Mouse (Mus musculus) skeletal muscle tissue, adult 2 months (tissue): ENCODE measurements around the gene Sorcs1.

Source experiments
- DNase-seq: peaks from one replicate; pipeline ENCODE4 v3.0.0-alpha.2; 2012; ENCODE audit warnings: low read depth, low spot score

Sorcs1 gene

DNA sequence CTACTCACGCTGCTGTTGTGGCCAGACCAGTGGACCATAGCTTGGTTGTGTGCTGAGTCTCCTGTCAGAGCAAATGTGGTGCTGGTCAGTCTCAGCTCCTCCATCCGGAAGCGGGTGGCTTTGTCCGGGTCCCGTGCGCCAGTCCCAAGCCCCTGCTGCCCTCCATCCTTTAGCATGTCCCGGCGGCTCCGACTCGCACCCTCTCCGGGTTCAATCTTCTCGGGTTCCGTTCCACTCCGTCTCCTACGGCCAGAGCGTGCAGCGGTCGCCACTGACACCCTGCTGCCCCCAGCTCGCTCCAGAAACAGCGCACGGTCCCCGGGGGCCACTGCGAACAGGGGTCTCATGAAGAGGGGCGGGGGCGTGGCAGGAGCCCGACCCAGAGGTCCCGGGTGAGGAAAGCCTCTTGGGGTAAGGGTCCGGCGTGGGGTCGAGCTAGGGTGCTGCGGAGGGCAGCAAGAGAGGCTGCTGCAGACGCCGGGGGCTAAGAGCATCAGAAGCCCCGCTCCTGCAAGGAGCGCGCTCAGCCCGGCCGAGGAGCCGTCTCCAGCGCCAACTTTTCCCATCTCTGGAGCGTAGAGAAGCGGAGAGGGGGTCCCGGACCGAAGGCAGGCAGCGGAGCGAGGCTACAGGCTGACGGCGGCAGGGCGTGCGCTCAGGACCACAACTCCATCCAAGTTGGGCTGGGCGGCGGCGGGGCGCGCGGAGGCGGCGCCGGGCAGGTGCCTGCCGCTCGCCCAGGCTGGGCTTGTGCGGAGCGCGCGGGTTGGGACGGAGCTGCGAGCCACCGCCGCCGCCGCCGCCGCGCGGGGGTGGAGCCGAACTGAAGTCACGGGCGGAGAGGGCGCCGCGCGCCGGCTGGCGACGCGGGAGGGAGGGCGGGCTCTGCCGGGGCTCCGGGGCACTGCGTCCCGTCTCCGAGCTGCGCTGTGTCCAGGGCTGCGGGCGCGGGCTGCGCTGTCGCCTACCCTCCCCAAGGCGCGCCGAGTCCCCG lies at the start of gene Sorcs1:
TSS of gene Sorcs1 (minus strand) at position 744 of the 994 bp plus-strand sequence.
- no peak for DNase-seq

DNA sequence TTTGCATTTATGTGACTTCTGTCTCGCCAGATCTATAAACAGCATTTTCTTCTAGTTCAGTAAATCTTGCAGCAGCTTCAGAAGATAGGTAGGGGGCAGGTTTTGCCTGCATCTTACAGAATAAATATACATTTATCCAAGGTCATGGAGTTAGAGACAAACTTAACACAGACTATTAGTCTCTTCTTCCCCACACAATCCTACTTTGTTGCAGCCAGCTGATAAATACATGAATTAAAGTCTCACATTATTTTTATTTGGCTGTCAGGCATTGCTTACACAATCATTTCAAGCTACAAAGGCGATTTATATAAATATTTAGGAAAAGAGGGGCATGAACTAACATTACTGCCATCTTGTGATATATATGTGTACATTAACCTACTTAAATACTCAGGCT lies 4.8 kb upstream of the Sorcs1 start:
- no peak for DNase-seq

- no peak for DNase-seq
Observed at GRCm38 (mm10) chr19:50678946-50679345, 500 bp upstream of the Sorcs1 start.

GRCm38 (mm10) chr19:50676578-50677524 lies 1.6 kb downstream of the Sorcs1 start:
- DNase-seq = no peak

- no peak for DNase-seq
Observed at GRCm38 (mm10) chr19:50674921-50675320, 3.5 kb downstream of the Sorcs1 start.

- DNase-seq = no peak
Observed at GRCm38 (mm10) chr19:50667516-50667915, 10.9 kb downstream of the Sorcs1 start.

DNA sequence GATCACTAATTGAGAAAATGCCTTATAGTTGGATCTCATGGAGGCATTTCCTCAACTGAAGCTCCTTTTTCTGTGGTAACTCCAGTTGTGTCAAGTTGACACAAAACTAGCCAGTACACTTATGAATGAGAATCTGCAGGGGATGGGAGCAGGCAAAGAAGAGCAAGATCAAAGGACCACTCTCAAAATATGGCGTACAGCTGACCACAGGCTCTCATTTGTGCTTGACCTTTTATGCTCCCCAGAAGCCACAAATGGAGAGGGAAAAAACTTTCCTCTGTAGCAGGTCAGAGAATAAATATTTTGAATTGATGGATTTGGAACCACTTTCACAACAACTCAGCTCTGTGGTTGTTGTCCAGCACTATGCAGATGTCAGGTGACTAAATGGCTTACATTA lies 14.1 kb downstream of the Sorcs1 start:
- DNase-seq = no peak

- no peak for DNase-seq
Observed at GRCm38 (mm10) chr19:50659144-50659543, 19.3 kb downstream of the Sorcs1 start.

GRCm38 (mm10) chr19:50652750-50653149 lies 25.7 kb downstream of the Sorcs1 start:
- DNase-seq = no peak

GRCm38 (mm10) chr19:50643836-50644235 lies 34.6 kb downstream of the Sorcs1 start:
- DNase-seq = no peak

- no peak for DNase-seq
Observed at GRCm38 (mm10) chr19:50642121-50642520, 36.3 kb downstream of the Sorcs1 start.

GRCm38 (mm10) chr19:50640251-50641032 lies 38.0 kb downstream of the Sorcs1 start:
- no peak for DNase-seq

DNA sequence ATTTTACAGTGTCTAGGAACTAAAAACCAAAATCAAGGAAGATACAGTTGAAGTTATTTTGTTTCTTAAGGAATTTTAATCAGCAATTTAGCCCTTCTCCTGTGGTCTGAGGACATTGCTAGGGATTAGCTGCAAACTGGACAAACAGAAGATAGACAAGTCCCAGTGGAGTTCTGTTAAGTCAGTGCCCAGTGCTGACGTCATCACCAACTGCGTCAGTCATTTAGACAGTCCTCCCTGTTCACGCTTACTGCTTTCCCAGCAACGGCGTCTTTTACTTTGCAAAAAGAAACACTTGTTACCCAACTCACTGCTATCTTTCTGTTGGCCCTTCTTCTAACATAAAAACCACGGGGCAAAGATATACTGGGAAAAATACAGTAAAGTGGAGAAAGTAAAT lies 40.3 kb downstream of the Sorcs1 start:
- DNase-seq = peak; percentile 5

GRCm38 (mm10) chr19:50614013-50614412 lies 64.4 kb downstream of the Sorcs1 start:
- DNase-seq = no peak

- no peak for DNase-seq
Observed at GRCm38 (mm10) chr19:50611619-50612018, 66.8 kb downstream of the Sorcs1 start.

- no peak for DNase-seq
Observed at GRCm38 (mm10) chr19:50603882-50604281, 74.6 kb downstream of the Sorcs1 start.

DNA sequence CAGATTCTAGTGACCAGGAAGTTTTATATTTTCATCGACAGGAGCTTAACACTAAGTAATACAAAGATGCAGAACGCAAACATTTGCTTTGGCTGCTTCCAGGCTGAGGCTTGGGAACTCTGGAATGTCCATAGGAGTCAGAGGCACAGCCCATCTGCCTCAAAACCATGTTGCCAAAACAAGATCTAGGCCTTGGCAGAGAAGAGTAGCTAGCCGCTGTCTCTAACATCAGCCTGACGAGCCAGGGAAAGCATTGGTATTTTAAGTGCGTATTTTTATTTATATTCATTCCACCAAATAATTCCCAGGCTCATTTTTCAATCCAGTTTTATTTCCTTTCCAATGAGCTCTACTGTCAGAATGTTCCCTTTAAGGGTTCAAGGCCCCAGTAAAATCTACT lies 75.1 kb downstream of the Sorcs1 start:
- no peak for DNase-seq

- no peak for DNase-seq
Observed at GRCm38 (mm10) chr19:50597300-50597699, 81.1 kb downstream of the Sorcs1 start.

DNA sequence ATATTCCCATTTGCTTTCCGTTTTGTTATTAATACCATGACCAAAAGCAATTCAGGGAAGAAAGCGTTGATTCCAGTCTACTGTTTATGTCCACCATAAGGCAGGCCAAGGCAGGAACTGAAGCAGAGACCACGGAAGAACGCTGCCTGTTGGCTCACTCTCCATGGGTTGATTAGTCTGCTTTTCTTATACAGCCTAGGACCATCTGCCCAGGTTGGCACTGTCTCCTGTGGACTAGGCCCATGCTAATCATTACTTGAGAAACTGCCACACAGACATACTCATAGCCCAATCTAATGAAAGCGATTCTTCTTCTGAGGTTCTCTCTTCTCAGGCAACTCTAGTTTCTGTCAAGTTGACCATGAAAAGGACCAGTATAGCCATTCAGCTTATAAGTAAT lies 92.3 kb downstream of the Sorcs1 start:
- no peak for DNase-seq

DNA sequence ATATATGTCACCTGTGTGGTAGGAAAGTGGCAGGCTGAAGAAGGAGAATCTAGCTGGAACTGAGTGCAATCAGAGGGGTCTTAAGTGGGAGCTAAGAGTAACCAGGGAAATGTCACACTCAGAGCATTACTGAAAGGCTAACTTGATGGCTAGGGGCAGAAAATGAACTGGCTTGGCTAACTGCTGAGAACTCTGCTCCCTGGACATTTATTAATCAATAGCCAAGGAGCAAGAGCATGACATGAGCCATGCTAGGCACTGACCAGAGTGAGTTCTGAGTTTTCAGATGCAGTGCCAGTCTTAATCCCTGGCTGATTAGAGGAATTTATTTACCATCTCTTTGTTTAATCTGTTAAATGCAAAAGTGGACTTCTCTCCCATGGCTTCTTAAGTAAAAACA lies 95.5 kb downstream of the Sorcs1 start:
- DNase-seq = no peak

DNA sequence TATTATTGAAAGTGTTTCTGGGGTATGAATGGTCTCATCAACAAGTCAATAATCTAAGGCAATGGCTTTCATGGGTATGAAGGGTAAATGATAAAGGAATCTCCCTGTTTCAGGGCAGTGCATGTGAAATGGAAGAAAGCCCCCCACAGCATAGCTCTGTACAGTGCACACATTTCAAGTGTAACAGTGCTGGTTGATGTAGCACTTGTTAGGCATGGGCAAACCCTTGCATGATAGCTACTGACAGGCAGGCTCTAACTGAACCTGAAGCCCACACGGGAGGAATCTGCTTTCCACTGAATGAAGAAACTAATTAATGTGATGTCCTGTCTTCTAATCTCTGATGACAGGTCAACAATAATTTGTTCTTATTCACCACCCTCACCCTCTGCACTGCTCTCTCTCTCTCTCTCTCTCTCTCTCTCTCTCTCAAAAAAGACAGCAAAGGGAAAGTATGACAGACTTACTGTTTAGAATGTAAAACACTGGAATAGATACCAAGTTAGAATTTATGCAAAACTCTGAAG lies 108.7 kb downstream of the Sorcs1 start:
- no peak for DNase-seq
